24 mouse cellular contexts compared by ENCODE assay signal in genomic region chr9:104029861-104030260, GRCm38 (mm10). TPM values are rescaled to one million over a fixed set of nuclear protein-coding genes. Genes with fewer than 3 reads are reported as not detected.
"Had no signal": no experiment of that assay in that cellular context is flagged by ENCODE, and none has a peak within 500 bp of the region (broad histone marks: within the 10 kb centered on the region; RNA-seq: fewer than 3 reads in every experiment).

No protein-coding gene starts in this region.

- H3K27ac ChIP-seq: neural tube, embryonic 15.5 days; stomach, embryonic 15.5 days; stomach, postnatal 0 days had no signal

- H3K27me3 ChIP-seq: neural tube, embryonic 15.5 days; stomach, embryonic 15.5 days had no signal

- DNase-seq: retina, postnatal 1 day; right cerebral cortex, adult 18-20 months; right cerebral cortex, postnatal 14 days; right cerebral cortex, postnatal 25 days; right cerebral cortex, postnatal 4 days; spleen, adult 18-20 months; thymus, adult 18-20 months; thymus, adult 2 months; thymus, postnatal 14 days; thymus, postnatal 25 days; thymus, postnatal 36 days; thymus, postnatal 4 days had no signal

- H3K9me3 ChIP-seq: neural tube, embryonic 15.5 days; stomach, embryonic 15.5 days had no signal

- H3K4me1 ChIP-seq: stomach, embryonic 15.5 days had no signal

- H3K4me3 ChIP-seq: neural tube, embryonic 15.5 days; stomach, embryonic 15.5 days had no signal

RNA-seq across cellular contexts. Expression of gene Gm28305, which starts 10.6 kb away (rescaled TPM):
- total RNA-seq: neutrophil, adult 5-6 weeks had no signal
- polyA plus RNA-seq: neural tube, embryonic 14.5 days; neural tube, embryonic 15.5 days; small intestine, adult 2 months; spleen, adult 2 months; stomach, embryonic 14.5 days; stomach, embryonic 15.5 days; stomach, embryonic 16.5 days; stomach, postnatal 0 days; testis, adult 2 months; thymus, adult 2 months; thymus, postnatal 0 days; urinary bladder, adult 2 months had no signal
